Mouse (Mus musculus): ENCODE measurements around the gene Taar8c.

DNA sequence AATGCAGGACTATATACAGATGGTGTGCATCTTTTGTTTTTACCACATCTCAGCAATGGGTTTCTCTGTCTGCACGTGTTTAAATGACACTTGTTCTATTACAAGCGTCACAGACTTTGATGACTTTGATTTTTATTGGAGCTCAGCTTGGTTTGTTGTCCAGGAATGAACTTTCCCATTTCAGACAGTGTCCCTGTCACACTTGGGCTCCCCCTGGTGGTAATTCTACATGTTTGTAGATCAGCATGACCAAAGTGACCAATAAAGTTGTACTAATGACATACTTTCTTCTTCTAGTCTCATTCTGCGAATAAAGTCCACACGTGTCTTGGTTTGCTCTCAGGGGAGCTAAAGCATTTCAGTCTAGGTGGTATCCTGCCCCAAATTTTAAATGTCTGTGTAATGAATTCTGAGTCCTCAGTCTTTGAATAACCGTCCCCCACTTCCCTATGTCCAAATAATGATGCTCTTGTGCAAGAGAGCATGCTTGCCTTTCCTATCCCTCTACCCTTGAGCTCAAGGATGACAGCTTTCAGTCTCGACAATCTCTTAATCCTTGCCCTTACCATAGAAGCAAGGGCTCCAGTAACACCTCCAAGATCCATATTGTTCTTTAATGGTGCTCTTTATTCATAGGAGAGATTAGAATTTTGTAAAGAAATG lies 9.5 kb upstream of the Taar8c start:
- TF ChIP-seq POLR2A (IDR thresholded peaks at IDR 0.05; ENCODE audit: control insufficient read depth, extremely low read depth, insufficient read depth, low read length, poor library complexity) (no peak), CTCF (IDR thresholded peaks at IDR 0.05; ENCODE audit: borderline replicate concordance, control insufficient read depth, extremely low read depth, insufficient read depth, low read length, poor library complexity) (no peak)
